Mouse (Mus musculus) urinary bladder, postnatal 0 days (tissue): Measurements from ENCODE around the gene Mt3. TPM values are rescaled to one million over a fixed set of nuclear protein-coding genes. Genes with fewer than 3 reads are reported as not detected.

ENCODE experiments used
- polyA plus RNA-seq: library from polyadenylated mRNA; unstranded; fragments of >200 nt; fragmentation: Nextera tagmentation; extraction: Ambion mirVana; gene quantifications from 2 replicates; pipeline ENCODE4 v1.2.1, GENCODE M21; 2015

The Mt3 gene
- polyA plus RNA-seq: 0.52 and 0.77 TPM in 2 replicates

GRCm38 (mm10) chr8:94152513-94153300 is at the start of gene Mt3:
Gene Mt3, plus strand, starts transcription at chr8:94152607.

GRCm38 (mm10) chr8:94136933-94137332 is 15.5 kb upstream of the Mt3 start, which contains the start of gene Mt4:
Gene Mt4, plus strand, starts transcription at chr8:94137197.

GRCm38 (mm10) chr8:94172075-94172808 is 19.8 kb downstream of the Mt3 start, which contains the start of gene Mt2:
Gene Mt2, plus strand, starts transcription at chr8:94172664.

GRCm38 (mm10) chr8:94178857-94179712 is 26.7 kb downstream of the Mt3 start, which contains the start of gene Mt1:
Gene Mt1, plus strand, starts transcription at chr8:94179082.

Other genes with a start within 250 kb of the Mt3 start
- 53.8 and 58.1 TPM in 2 replicates for gene Amfr, start 139.8 kb upstream of the Mt3 start, polyA plus RNA-seq
- 56.3 and 70.6 TPM in 2 replicates for gene Nudt21, start 115.6 kb upstream of the Mt3 start, polyA plus RNA-seq
- 8.1 and 9.1 TPM in 2 replicates for gene Ogfod1, start 115.4 kb upstream of the Mt3 start, polyA plus RNA-seq
- 7.5 and 7.6 TPM in 2 replicates for gene Bbs2, start 53.7 kb upstream of the Mt3 start, polyA plus RNA-seq
- not detected in 2 replicates for gene Mt4, start 15.4 kb upstream of the Mt3 start, polyA plus RNA-seq
- gene Mt2, start 20.1 kb downstream of the Mt3 start, polyA plus RNA-seq: 34.8 and 41.7 TPM in 2 replicates
- gene Mt1, start 26.5 kb downstream of the Mt3 start, polyA plus RNA-seq: 198 and 237 TPM in 2 replicates
- 29.5 and 36.8 TPM in 2 replicates for gene Nup93, start 62.0 kb downstream of the Mt3 start, polyA plus RNA-seq
- gene Slc12a3, start 176.6 kb downstream of the Mt3 start, polyA plus RNA-seq: 0.05 TPM in 1 of 2 replicates, not detected in the other
- 159 and 160 TPM in 2 replicates for gene Herpud1, start 233.8 kb downstream of the Mt3 start, polyA plus RNA-seq